Mouse (Mus musculus) granulocyte monocyte progenitor cell, adult 5-6 weeks (primary cell): Measurements from ENCODE around the gene Utp14b. TPM values are rescaled to one million over a fixed set of nuclear protein-coding genes. Genes with fewer than 3 reads are reported as not detected.

Experiments used
- ATAC-seq: replicated peaks from 2 replicates; pipeline ENCODE4 v1.8.0; 2016; ENCODE audit warnings: mild to moderate bottlenecking, moderate TSS enrichment, inconsistent platforms; ENCODE audit not compliant: poor library complexity, severe bottlenecking
- total RNA-seq, 2 experiments: library from RNA; stranded (forward) in 1 of 2; stranded (reverse) in 1 of 2; fragments of 200-712, 200-1000 nt in 1 of 2; fragments of >200 nt in 1 of 2; fragmentation: Nextera tagmentation in 1 of 2; gene quantifications; 2 replicates each; pipeline ENCODE4 v1.2.3; 2014 to 2017

The Utp14b gene
- total RNA-seq (2014; fragmentation: Nextera tagmentation) (9.0 and 9.2 TPM in 2 replicates), total RNA-seq (2017) (10.3 and 11.4 TPM in 2 replicates)

- peak; percentile 93 for ATAC-seq
These were observed at the start of gene Utp14b, which contains the start of gene Acsl3 for GRCm38 (mm10) chr1:78657671-78658440. TSS of gene Utp14b (plus strand) at chr1:78658038. TSS of gene Acsl3 (plus strand) at chr1:78657825.

GRCm38 (mm10) chr1:78609134-78609907, 48.5 kb upstream of the Utp14b start:
- ATAC-seq, result no peak

- no peak for ATAC-seq
These were observed 46.8 kb upstream of the Utp14b start for GRCm38 (mm10) chr1:78611039-78611438.

- no peak for ATAC-seq
These were observed 44.9 kb upstream of the Utp14b start for GRCm38 (mm10) chr1:78612959-78613358.

- no peak for ATAC-seq
These were observed 33.5 kb upstream of the Utp14b start for GRCm38 (mm10) chr1:78624352-78624751.

GRCm38 (mm10) chr1:78634486-78634885, 23.4 kb upstream of the Utp14b start:
- no peak for ATAC-seq

GRCm38 (mm10) chr1:78640871-78641270, 17.0 kb upstream of the Utp14b start:
- no peak for ATAC-seq

GRCm38 (mm10) chr1:78641791-78642190, 16.0 kb upstream of the Utp14b start:
- ATAC-seq, result no peak

- ATAC-seq, result peak; percentile 20
These were observed 15.6 kb upstream of the Utp14b start for GRCm38 (mm10) chr1:78642197-78642596.

- no peak for ATAC-seq
These were observed 10.4 kb upstream of the Utp14b start for GRCm38 (mm10) chr1:78647317-78647885.

GRCm38 (mm10) chr1:78649269-78650061, 8.4 kb upstream of the Utp14b start:
- no peak for ATAC-seq

- ATAC-seq, result no peak
These were observed 1.4 kb upstream of the Utp14b start for GRCm38 (mm10) chr1:78656472-78656871.

- no peak for ATAC-seq
These were observed 713 bp upstream of the Utp14b start for GRCm38 (mm10) chr1:78657021-78657629.

GRCm38 (mm10) chr1:78658441-78659269, 817 bp downstream of the Utp14b start:
- ATAC-seq, result no peak

GRCm38 (mm10) chr1:78659270-78659823, 1.5 kb downstream of the Utp14b start:
- ATAC-seq, result no peak

GRCm38 (mm10) chr1:78664326-78664725, 6.5 kb downstream of the Utp14b start:
- ATAC-seq, result no peak

GRCm38 (mm10) chr1:78665954-78666499, 8.2 kb downstream of the Utp14b start:
- ATAC-seq, result peak; percentile 92

GRCm38 (mm10) chr1:78666585-78666984, 8.7 kb downstream of the Utp14b start:
- ATAC-seq, result peak; percentile 50; the same call in 1 of the 2 replicates
